Comparison of ENCODE assay signal across 7 mouse cellular contexts in the genomic region with DNA sequence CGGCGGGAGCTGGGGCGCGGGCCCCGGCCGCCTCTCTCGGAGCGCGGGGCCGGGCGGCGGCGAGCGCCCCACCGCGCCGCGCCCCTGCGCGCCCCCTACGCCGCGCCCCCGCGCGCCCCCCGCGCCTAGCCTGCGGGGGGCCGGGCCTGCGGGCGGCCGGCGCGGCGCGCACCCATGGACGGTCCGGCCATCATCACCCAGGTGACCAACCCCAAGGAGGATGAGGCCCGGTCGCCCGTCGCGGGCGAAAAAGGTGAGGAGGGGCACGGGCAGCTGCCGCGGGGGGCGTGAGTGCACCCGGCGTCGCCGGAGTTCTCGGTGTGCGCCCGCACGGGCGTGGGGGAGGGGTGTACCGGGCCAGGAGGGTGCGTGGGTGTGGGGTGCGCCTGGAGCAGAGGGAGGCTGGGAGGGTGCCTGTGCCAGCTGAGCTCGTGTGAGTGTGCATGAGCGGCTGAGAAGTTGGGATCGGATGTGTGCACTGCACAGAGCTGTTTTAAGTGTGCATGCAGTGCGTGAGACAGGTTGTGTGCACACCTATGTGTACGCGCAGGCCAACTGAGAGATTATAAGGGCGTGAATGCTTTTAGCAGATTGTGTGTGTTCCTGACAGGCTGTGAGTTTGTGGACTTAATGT. TPM values are rescaled to one million over a fixed set of nuclear protein-coding genes. Genes with fewer than 3 reads are reported as not detected.
A peak's percentile ranks its signal among the peaks of the same experiment; 100 is the strongest.
DNase-seq lines count a peak whose midpoint lies in the region; ATAC-seq and TF ChIP-seq lines count a peak whose summit lies in the region.

No protein-coding gene starts in this region.

- no peaks in the 10 kb centered on the region for H3K9me3 ChIP-seq in MEL (replicated peaks; ENCODE audit: insufficient read depth, low read length)
- H3K9me3 ChIP-seq in forebrain, embryonic 15.5 days, result no peaks in the 10 kb centered on the region
- no peaks in the 10 kb centered on the region for H3K9me3 ChIP-seq in hindbrain, embryonic 14.5 days (ENCODE audit: control insufficient read depth, low read length)

- peaks cover 18% of the 10 kb centered on the region for H3K79me2 ChIP-seq in MEL (ENCODE audit: control insufficient read depth, insufficient read depth, low read length, poor library complexity)

- no peak for TF ChIP-seq EP300 in MEL (IDR thresholded peaks at IDR 0.05; ENCODE audit: low read depth in 1 of 2, low read length in 2 of 2)

- H3K36me3 ChIP-seq in MEL (ENCODE audit: control insufficient read depth in 1 of 2, insufficient read depth in 2 of 2, low read length in 2 of 2), result peaks cover 0 to 2% of the 10 kb centered on the region in 2 experiments; a peak in 2 of 4 replicates
- H3K36me3 ChIP-seq in forebrain, embryonic 15.5 days, result no peaks in the 10 kb centered on the region
- H3K36me3 ChIP-seq in hindbrain, embryonic 14.5 days (replicated peaks; ENCODE audit: control insufficient read depth, insufficient read depth), result no peaks in the 10 kb centered on the region

- peaks cover 0 to 23% of the 10 kb centered on the region in 2 experiments; a peak in 3 of 4 replicates for H3K4me1 ChIP-seq in MEL (ENCODE audit: control insufficient read depth in 1 of 2, insufficient read depth in 2 of 2, low read length in 2 of 2)
- peaks cover 10% of the 10 kb centered on the region for H3K4me1 ChIP-seq in bone marrow macrophage, adult 2 months (ENCODE audit: control insufficient read depth, insufficient read depth, low read length)
- peaks cover 31% of the 10 kb centered on the region for H3K4me1 ChIP-seq in forebrain, embryonic 15.5 days
- H3K4me1 ChIP-seq in hindbrain, embryonic 14.5 days (replicated peaks; ENCODE audit: control insufficient read depth, insufficient read depth, low read length), result peaks cover 22% of the 10 kb centered on the region

- peak overlapping the region; percentile 81 for H3K9ac ChIP-seq in MEL (ENCODE audit: control insufficient read depth, low read depth, low read length, poor library complexity, severe bottlenecking)
- H3K9ac ChIP-seq in forebrain, embryonic 15.5 days (replicated peaks), result peak overlapping the region; percentile 84
- peak overlapping the region; percentile 90 for H3K9ac ChIP-seq in hindbrain, embryonic 14.5 days

- H3K27ac ChIP-seq in MEL (ENCODE audit: control insufficient read depth, low read depth, low read length), result no peak overlapping the region; the same call in 1 of the 2 replicates
- H3K27ac ChIP-seq in bone marrow macrophage, adult 2 months (ENCODE audit: insufficient read depth, low read depth, low read length), result no peak overlapping the region
- peak overlapping the region; percentile 89 for H3K27ac ChIP-seq in forebrain, embryonic 15.5 days (replicated peaks)
- H3K27ac ChIP-seq in hindbrain, embryonic 14.5 days, result peak overlapping the region; percentile 83

- no peak for TF ChIP-seq CTCF in MEL (IDR thresholded peaks at IDR 0.05 in 2 of 3, conservative IDR thresholded peaks at IDR 0.05 in 1 of 3; ENCODE audit: control insufficient read depth in 1 of 3, insufficient read depth in 1 of 3, low read depth in 2 of 3, low read length in 3 of 3, poor library complexity in 1 of 3, severe bottlenecking in 1 of 3)
- no peak for TF ChIP-seq CTCF in bone marrow macrophage, adult 2 months (IDR thresholded peaks at IDR 0.05; ENCODE audit: low read depth, low read length)

- ATAC-seq in forebrain, embryonic 15.5 days (replicated peaks), result peak; percentile 23; the same call in 1 of the 2 replicates
- ATAC-seq in hindbrain, embryonic 14.5 days (ENCODE audit: low FRiP score), result peak; percentile 24

- no peak for TF ChIP-seq POLR2A in MEL (IDR thresholded peaks at IDR 0.05; ENCODE audit: control insufficient read depth in 1 of 2, insufficient read depth in 1 of 2, low read depth in 1 of 2, low read length in 2 of 2, poor library complexity in 1 of 2)
- no peak for TF ChIP-seq POLR2A in bone marrow macrophage, adult 2 months (IDR thresholded peaks at IDR 0.05; ENCODE audit: borderline replicate concordance, low read depth, low read length)

- WGBS in forebrain, embryonic 15.5 days, result under 1% methylated on average over 67 of the region's 68 CpGs
- WGBS in hindbrain, embryonic 14.5 days, result 4% methylated on average over 45 of the region's 68 CpGs

- no peak for TF ChIP-seq RAD21 in MEL (IDR thresholded peaks at IDR 0.05; ENCODE audit: low read depth, low read length)

- peak; percentile 63 for DNase-seq in MEL (ENCODE audit: low read depth, low spot score)
- peak; percentile 36 for DNase-seq in hindbrain, embryonic 14.5 days (ENCODE audit: low spot score)
- DNase-seq in left cerebral cortex, adult 11 months (ENCODE audit: low spot score), result peak; percentile 71
- peak; percentile 57 for DNase-seq in lung, postnatal 14 days
- peak; percentile 80 for DNase-seq in right cerebral cortex, postnatal 25 days

- H3K4me2 ChIP-seq in forebrain, embryonic 15.5 days (replicated peaks), result peak overlapping the region; percentile 92
- peak overlapping the region; percentile 93 for H3K4me2 ChIP-seq in hindbrain, embryonic 14.5 days (replicated peaks)

- H3K4me3 ChIP-seq in MEL (ENCODE audit: control insufficient read depth in 1 of 2, insufficient read depth in 1 of 2, low read depth in 2 of 2, low read length in 2 of 2), result peak overlapping the region; percentile 64 to 71
- peak overlapping the region; percentile 58 for H3K4me3 ChIP-seq in bone marrow macrophage, adult 2 months (ENCODE audit: insufficient read depth, low read length)
- peak overlapping the region; percentile 75 for H3K4me3 ChIP-seq in forebrain, embryonic 15.5 days
- peak overlapping the region; percentile 82 for H3K4me3 ChIP-seq in hindbrain, embryonic 14.5 days (replicated peaks; ENCODE audit: low read length)

- no peaks in the 10 kb centered on the region for H3K27me3 ChIP-seq in MEL (ENCODE audit: control insufficient read depth in 1 of 2, insufficient read depth in 2 of 2, low read length in 2 of 2)
- no peaks in the 10 kb centered on the region for H3K27me3 ChIP-seq in forebrain, embryonic 15.5 days
- no peaks in the 10 kb centered on the region for H3K27me3 ChIP-seq in hindbrain, embryonic 14.5 days (ENCODE audit: control insufficient read depth, insufficient read depth, low read length)

TF ChIP-seq in MEL, 35 proteins besides CTCF, POLR2A, EP300 and RAD21:
- TF ChIP-seq TBP (IDR thresholded peaks at IDR 0.05; ENCODE audit: low read depth, low read length) (no peak), POLR2AphosphoS2 (IDR thresholded peaks at IDR 0.05; ENCODE audit: low read length) (no peak), MXI1 (IDR thresholded peaks at IDR 0.05; ENCODE audit: low read depth, low read length) (peak; percentile 54; the same call in 1 of the 2 replicates), TAL1 (IDR thresholded peaks at IDR 0.05; ENCODE audit: low read length) (no peak), SIN3A (IDR thresholded peaks at IDR 0.05; ENCODE audit: low read length) (peak; percentile 37; the same call in 1 of the 2 replicates), RCOR1 (IDR thresholded peaks at IDR 0.05; ENCODE audit: low read depth, low read length) (no peak)

RNA-seq across cellular contexts. Expression of a gene that starts 0.6 kb away (rescaled TPM):
- total RNA-seq in MEL (2012; rRNA removed), result 15.3 and 15.9 TPM in 2 replicates
- 10 to 100 TPM in 1 of 2 experiments, not detected in 1; 20.7 TPM for polyA plus RNA-seq in MEL (2012; ENCODE audit: insufficient read depth in 1 of 2, insufficient read length in 2 of 2, low read depth in 1 of 2, low replicate concordance in 2 of 2, missing spikeins in 1 of 2)
- polyA plus RNA-seq in bone marrow macrophage, adult 2 months (2012; ENCODE audit: insufficient read depth, insufficient read length, missing spikeins), result 4.9 and 5.5 TPM in 2 replicates
- polyA plus RNA-seq in forebrain, embryonic 15.5 days (2015; fragmentation: Nextera tagmentation; extraction: Ambion mirVana), result 5.6 and 7.7 TPM in 2 replicates
- 7.5 and 7.7 TPM in 2 replicates for polyA plus RNA-seq in hindbrain, embryonic 14.5 days (2014; fragmentation: Nextera tagmentation; extraction: Ambion mirVana)

Comparison
In these comparisons a context has a peak if more than half of its experiments do, and no peak if none do; other contexts are left out.
1. H3K27ac ChIP-seq: peak in forebrain, embryonic 15.5 days (single experiment) and hindbrain, embryonic 14.5 days (single experiment); none in MEL (single experiment) and bone marrow macrophage, adult 2 months (single experiment).
2. Peak in every context shown above with its lines, with median percentiles within 50 percentile points of each other: DNase-seq, H3K4me3 ChIP-seq and H3K9ac ChIP-seq.